Mouse (Mus musculus) layer of hippocampus, adult 2 months (tissue): ENCODE results near the gene Noa1. TPM values are rescaled to one million over a fixed set of nuclear protein-coding genes. Genes with fewer than 3 reads are reported as not detected.

ENCODE experiments used
- DNase-seq, 2 experiments: peaks; one replicate each; pipeline ENCODE4 v3.0.0; 2022; ENCODE audit warnings: low spot score in 2 of 2
- H3K27ac ChIP-seq: fragments of 200-600 bp; 2 replicates; pipeline ENCODE4 v1.8.1; 2022
- H3K4me3 ChIP-seq: fragments of 200-600 bp; 2 replicates; pipeline ENCODE4 v1.8.1; 2022; ENCODE audit warnings: mild to moderate bottlenecking
- CTCF ChIP-seq: fragments of 200-600 bp; conservative IDR thresholded peaks from 2 replicates; pipeline ENCODE4 v1.8.1; 2022; ENCODE audit warnings: antibody characterized with exemption, mild to moderate bottlenecking, moderate library complexity
- long read RNA-seq, 2 experiments: library from polyadenylated mRNA; stranded (forward); transcript quantifications; one replicate each; pipeline ENCODE4 v2.0.0; 2021; ENCODE audit warnings: borderline mapping rate in 2 of 2
- total RNA-seq, 2 experiments: library from RNA; stranded (reverse); gene quantifications; 2 replicates each; pipeline ENCODE4 v1.2.3; 2021

Gene Noa1
- 10 to 100 TPM; 25.7 to 25.9 TPM for total RNA-seq
- long read RNA-seq, experiment 1, transcript Noa1-201 (7 exons, 2,288 nt) = major isoform, 16 of 30 reads
- long read RNA-seq, experiment 1, partial matches to known transcripts = 1 of 30 reads
- long read RNA-seq, experiment 1, other reads (novel, unspliced or antisense) = 13 of 30 reads
- long read RNA-seq, experiment 2, transcript Noa1-201 (7 exons, 2,288 nt) = major isoform, 25 of 41 reads
- long read RNA-seq, experiment 2, partial matches to known transcripts = 1 of 41 reads
- long read RNA-seq, experiment 2, other reads (novel, unspliced or antisense) = 15 of 41 reads

- TF ChIP-seq CTCF = 0 out of 2 replicates have a peak, but pooled peaks have one; percentile 19
- Histone ChIP-seq H3K27ac (peak within 1 kb of the TSS; percentile 96), H3K4me3 (peak within 1 kb of the TSS; percentile 97)
- DNase-seq = peak; percentile 97 to 100
Measured at GRCm38 (mm10) chr5:77309924-77310772, at the start of gene Noa1, which contains the start of gene Polr2b. TSS of gene Noa1 (minus strand) at chr5:77310084. TSS of gene Polr2b (plus strand) at chr5:77310147.

GRCm38 (mm10) chr5:77358347-77358746 is 48.5 kb upstream of the Noa1 start:
- DNase-seq = no peak
- TF ChIP-seq CTCF = no peak
- Histone ChIP-seq H3K4me3 (peak overlapping the region; percentile 52; the same call in 1 of the 2 replicates), H3K27ac (peak overlapping the region; percentile 71; the same call in 1 of the 2 replicates)

DNA sequence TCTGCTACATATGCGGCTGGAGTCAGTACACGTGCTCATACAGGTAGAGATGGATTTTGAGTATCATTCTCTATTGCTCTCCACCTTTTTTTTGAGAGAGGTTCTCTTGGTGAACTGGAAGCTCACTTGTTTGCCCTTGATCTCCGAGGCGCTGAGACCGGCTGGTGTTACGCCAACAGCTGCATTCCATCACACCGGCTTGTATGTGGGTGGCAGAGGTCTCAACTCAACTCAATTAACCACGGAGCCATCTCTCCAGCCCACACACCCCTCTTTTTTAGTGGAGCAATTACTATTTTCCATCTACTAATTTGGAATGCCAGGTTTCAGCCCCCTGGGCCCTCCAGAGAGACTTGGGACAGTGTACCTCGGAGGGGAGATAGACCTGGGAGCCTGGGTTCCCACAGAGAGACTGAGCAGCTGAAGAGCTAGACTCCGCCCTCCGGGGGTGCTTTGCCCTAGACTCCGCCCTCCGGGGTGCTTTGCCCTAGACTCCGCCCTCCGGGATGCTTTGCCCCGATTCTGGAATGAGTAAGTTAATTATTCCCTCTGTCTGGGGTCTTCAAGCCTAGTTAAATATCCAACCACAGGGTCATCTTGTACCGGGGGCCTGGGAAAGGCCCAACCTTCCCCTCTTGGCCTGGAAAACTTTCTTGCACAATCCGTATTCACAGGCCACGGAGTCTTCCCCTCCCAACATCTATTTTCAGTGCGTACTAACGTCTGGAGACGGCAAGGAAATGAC is 47.7 kb upstream of the Noa1 start:
- peak overlapping the region; percentile 71 for H3K27ac ChIP-seq
- DNase-seq = no peak
- peak overlapping the region; percentile 52 for H3K4me3 ChIP-seq
- TF ChIP-seq CTCF = no peak

DNA sequence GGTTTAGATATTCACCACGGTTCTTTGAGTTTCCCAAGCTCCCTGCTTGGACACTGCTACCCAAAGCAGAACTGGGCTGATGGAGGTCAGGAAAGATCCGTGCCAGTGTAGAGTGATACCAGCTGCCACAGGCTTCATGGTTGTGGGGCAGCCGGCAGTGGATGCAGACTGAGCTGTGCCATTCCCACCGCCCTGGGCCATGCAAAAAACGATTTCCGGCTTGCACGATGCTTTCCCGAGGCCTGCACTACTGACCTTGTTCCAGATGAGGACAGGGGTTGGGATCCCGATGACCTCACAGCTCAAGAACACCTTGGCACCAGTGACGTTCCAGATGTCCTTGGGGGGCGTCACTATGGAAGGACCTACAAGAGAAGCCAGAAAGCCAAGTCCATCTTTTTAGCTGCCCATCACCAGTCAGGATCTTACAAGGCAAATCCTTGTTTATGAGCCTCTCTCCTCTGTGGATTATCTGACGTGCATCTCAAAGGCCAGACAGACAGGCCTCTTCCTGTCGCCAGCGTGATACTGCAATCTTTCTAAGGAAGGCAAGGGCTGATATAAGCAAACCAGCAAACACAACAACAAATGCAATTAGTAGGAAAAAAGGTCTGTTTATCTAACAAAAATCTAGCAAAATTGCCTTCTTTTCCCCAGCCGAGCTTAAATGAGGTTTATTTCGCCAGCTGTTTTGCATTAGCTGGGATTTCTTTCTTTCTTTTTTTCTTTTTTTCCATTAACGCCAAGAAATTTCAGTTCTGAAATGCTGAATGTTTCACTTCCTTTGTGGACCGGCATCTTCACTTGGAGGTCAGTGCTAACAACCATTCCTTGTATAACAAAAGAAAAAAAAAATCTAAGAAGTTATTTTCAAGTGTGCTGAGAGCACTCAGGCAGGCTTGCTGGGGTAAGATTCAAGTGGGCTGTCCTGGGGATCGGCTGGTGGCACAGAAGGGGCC is 45.7 kb upstream of the Noa1 start:
- Histone ChIP-seq H3K4me3 (no peak overlapping the region), H3K27ac (no peak overlapping the region)
- TF ChIP-seq CTCF = no peak
- DNase-seq = no peak

GRCm38 (mm10) chr5:77354361-77354787 is 44.5 kb upstream of the Noa1 start:
- peak; percentile 99 for TF ChIP-seq CTCF
- peak overlapping the region; percentile 40 for H3K4me3 ChIP-seq
- peak overlapping the region; percentile 21; the same call in 1 of the 2 replicates for H3K27ac ChIP-seq
- DNase-seq = peak; percentile 84 to 89

DNA sequence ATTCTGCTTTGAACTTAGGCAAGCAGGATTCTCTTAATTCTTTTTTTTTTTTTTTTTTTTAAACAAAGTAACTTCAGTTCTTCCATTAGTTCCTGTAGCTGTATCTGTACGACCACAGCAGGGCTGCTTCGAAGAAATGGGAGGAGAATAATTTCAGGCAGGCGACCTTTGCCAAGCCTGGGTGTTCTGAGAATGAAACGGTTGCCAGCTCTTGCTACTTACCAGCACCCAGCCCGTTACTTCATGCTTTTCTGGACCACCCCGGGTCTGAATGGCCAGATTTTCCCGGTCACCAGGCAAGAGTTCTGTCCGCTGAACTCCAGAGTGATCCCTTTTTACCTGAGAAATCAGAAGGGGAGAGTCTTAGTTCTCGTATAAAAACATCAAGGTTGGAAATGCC is 41.8 kb upstream of the Noa1 start:
- no peak for DNase-seq
- Histone ChIP-seq H3K27ac (no peak overlapping the region), H3K4me3 (no peak overlapping the region)
- TF ChIP-seq CTCF = no peak

GRCm38 (mm10) chr5:77349971-77350658 is 40.2 kb upstream of the Noa1 start:
- Histone ChIP-seq H3K27ac (no peak overlapping the region), H3K4me3 (no peak overlapping the region)
- TF ChIP-seq CTCF = peak; percentile 32; the same call in 1 of the 2 replicates
- DNase-seq = no peak

- DNase-seq = no peak
- Histone ChIP-seq H3K4me3 (no peak overlapping the region), H3K27ac (no peak overlapping the region)
- TF ChIP-seq CTCF = no peak
Measured at GRCm38 (mm10) chr5:77348901-77349300, 39.0 kb upstream of the Noa1 start.

DNA sequence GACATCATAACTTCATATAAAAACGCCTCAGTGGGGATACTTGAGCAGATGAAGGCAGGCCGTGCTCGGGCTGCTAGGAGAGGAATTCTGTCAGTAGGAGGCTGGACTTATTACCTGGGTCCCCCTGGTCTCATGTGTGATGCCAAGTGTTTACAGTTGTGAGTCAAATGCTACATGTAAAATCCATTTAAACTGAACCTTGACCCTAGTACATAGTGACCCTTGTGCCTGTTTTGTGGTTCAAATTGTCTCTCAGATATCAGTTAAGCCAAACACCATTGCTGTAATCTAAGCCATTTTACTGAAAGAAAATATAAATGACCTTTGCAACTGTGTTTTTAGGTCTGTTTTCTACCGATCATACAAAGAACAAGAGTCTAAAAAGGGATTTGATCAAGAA is 30.1 kb upstream of the Noa1 start:
- TF ChIP-seq CTCF = no peak
- no peak overlapping the region for H3K4me3 ChIP-seq

GRCm38 (mm10) chr5:77330154-77330553 is 20.3 kb upstream of the Noa1 start:
- TF ChIP-seq CTCF = peak; percentile 54
- Histone ChIP-seq H3K4me3 (no peak overlapping the region), H3K27ac (no peak overlapping the region)
- no peak for DNase-seq

More for the DNA sequence above, 30.1 kb upstream of the Noa1 start:
- no peak for DNase-seq
- H3K27ac ChIP-seq = no peak overlapping the region

DNA sequence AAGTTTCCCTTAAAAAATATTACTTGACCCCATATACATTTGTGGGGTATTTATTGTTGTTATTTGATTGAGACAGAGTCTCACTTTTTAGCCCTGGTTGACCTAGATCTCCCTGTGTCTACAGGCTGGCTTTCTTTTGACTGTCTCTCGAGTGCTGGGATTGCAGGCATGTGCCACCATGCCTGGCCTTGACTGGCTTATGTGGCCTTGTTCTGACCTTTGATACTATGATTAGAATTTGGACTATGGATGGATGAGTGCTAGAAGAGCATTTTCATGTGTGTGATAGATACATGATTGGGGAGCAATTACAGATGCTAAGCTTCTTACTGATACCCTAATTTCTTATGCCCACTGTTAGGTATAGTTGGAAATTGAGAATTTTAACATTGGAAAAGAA is 15.1 kb upstream of the Noa1 start:
- TF ChIP-seq CTCF = no peak
- no peak overlapping the region for H3K4me3 ChIP-seq
- no peak for DNase-seq
- no peak overlapping the region for H3K27ac ChIP-seq

GRCm38 (mm10) chr5:77314986-77315385 is 5.1 kb upstream of the Noa1 start:
- H3K4me3 ChIP-seq = no peak overlapping the region
- TF ChIP-seq CTCF = no peak
- no peak for DNase-seq
- H3K27ac ChIP-seq = no peak overlapping the region
